Mouse (Mus musculus) right cerebral cortex, postnatal 36 days (tissue): ENCODE measurements around the gene Fam69a.
"Not testable (repeated sequence)": the region's sequence is repeated elsewhere in the genome, so short reads cannot be mapped to it uniquely, and the experiment has no call there.

Experiments used
- DNase-seq, 2 experiments: peaks; one replicate each; pipeline ENCODE4 v3.0.0; 2022; ENCODE audit warnings: low spot score in 2 of 2, mixed read lengths in 1 of 2

The Fam69a gene

GRCm38 (mm10) chr5:107982016-107982415, 4.9 kb downstream of the Fam69a start:
- DNase-seq: no peak

- DNase-seq: no peak
Measured at GRCm38 (mm10) chr5:107979901-107980300, 7.0 kb downstream of the Fam69a start.

GRCm38 (mm10) chr5:107978289-107979035, 8.4 kb downstream of the Fam69a start:
- no peak for DNase-seq

- DNase-seq: no peak
Measured at GRCm38 (mm10) chr5:107977640-107978288, 9.1 kb downstream of the Fam69a start.

GRCm38 (mm10) chr5:107973310-107973709, 13.6 kb downstream of the Fam69a start:
- DNase-seq: no peak

- no peak for DNase-seq
Measured at GRCm38 (mm10) chr5:107972444-107973272, 14.2 kb downstream of the Fam69a start.

DNA sequence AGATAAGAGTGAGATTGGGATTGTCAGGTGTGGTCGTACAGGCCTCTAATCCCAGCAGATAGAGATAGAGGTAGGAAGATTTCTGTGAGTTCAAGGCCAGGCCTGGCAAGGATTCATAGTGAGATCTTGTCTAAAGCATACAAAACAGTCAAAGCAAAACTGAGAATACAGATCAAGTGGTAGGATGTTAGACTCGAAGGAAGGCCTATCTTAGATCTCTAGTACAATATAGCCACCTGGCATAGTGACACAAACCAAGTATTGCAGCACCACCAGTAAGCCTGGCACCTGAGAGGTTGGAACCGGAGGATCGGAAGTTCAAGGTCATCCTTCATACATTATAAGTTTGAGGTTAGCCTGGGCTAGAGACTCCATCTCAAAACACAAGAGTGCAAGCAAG, 15.8 kb downstream of the Fam69a start:
- no peak for DNase-seq

GRCm38 (mm10) chr5:107969818-107970217, 17.1 kb downstream of the Fam69a start:
- not testable (repeated sequence) for DNase-seq

GRCm38 (mm10) chr5:107968079-107968478, 18.8 kb downstream of the Fam69a start:
- no peak for DNase-seq

DNA sequence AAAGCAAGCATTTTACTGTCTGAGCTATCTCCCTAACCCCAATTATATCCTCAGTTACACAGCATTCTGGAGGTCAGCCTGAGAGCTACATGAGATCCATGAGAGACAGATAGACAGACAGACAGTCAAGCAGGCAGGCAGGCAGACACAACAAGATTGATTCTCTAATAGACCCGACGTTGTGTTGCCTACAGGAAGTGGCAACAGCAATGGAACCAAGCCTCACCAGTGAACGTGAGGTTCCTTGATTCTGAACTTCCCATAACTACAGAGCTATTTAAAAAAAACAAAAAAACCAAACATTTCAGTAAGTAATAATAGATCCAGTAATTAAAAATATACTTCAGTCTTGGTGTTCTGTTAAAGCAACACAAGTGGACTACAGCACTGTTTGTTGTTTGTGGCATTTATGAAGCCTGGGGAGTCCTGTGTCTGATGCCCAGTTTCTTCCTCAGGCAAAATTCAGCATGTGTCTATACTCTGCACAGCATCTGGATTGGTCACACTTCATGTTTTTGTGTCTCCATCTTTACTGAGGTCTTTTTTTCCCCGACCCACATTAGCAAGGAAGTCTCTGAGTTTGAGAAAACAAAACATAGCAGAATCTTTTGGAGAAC, 19.9 kb downstream of the Fam69a start:
- DNase-seq: no peak

- DNase-seq: no peak
Measured at GRCm38 (mm10) chr5:107966156-107966555, 20.7 kb downstream of the Fam69a start.

GRCm38 (mm10) chr5:107965355-107965991, 21.4 kb downstream of the Fam69a start:
- DNase-seq: no peak

- no peak for DNase-seq
Measured at GRCm38 (mm10) chr5:107964031-107964758, 22.7 kb downstream of the Fam69a start.

GRCm38 (mm10) chr5:107961438-107962251, 25.2 kb downstream of the Fam69a start:
- peak in 1 of 2 experiments; percentile 20 for DNase-seq

- no peak for DNase-seq
Measured at GRCm38 (mm10) chr5:107960532-107961202, 26.2 kb downstream of the Fam69a start.

DNA sequence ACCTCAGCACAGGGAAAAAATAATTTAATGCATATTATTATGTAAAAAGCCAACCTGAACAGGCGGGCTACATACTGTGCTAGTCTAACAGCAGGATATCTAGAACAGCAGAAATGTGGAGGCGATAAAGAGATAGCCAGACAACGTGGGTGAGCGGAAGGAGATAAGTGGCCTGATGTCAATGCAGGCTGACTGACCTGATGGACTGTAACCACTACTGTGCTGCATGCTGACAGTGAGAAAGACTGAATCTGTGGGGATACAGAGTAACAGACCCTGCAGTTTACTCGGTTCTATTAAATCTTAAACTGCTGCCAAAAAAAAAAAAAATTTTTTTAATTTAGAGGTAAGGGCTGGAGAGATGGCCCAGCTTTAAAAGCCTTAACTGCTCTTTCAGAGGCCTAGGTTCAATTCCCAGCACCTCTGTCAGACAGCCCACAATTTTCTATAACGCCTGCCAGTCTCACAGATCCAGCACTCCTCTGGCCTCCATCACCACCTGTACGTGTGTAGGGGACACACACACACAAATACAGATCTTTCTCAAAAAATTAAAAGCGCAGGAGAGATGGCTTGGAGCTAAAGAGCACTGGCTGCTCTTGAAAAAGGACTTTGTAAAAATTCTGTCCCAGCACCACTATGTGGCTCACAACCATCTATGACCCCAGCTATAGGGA, 27.1 kb downstream of the Fam69a start:
- DNase-seq: no peak

DNA sequence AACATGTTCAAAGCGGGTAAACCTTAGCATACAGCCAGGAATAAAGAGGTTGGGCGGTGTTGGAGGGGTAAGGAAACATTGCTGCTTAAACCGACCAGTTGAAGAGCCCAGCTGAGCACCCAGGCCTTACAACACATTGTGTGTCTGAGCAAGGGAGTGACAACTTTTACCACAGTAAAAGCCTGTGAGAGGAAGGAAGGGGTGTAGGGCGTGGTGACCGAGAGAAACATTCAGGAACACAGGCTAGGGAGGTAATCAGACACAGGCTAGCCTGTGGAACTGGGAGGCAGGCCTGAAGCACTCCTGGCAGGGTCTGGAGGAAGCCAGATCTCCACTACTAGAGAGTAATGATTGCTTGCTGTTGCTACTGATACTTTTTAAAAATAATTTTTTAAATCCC, 36.2 kb downstream of the Fam69a start:
- no peak for DNase-seq

- DNase-seq: no peak
Measured at GRCm38 (mm10) chr5:107949607-107950006, 37.3 kb downstream of the Fam69a start.

- DNase-seq: no peak
Measured at GRCm38 (mm10) chr5:107948899-107949298, 38.0 kb downstream of the Fam69a start.
